ENCODE assay signal across 17 mouse cellular contexts in the genomic region with DNA sequence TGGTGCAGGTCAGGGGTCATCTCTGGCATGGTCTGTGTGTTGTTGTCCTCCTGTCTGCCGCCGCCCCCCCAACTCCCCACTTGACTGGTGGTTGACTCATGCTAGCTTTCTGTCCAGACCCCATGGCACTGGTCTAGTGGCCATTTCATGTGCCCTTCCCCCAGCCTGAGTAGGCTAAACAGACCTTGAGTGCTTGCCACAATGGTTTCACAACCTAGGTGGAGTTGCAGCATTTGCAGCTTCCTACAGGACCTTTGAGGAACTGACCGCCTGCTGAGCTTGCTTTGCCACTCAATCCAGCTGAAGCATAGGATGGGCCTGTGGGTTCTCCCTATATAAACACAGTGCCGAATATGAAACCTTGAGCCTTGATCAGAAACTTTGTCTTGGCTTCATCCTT. TPM values are rescaled to one million over a fixed set of nuclear protein-coding genes. Genes with fewer than 3 reads are reported as not detected.
A peak's percentile ranks its signal among the peaks of the same experiment; 100 is the strongest.
DNase-seq lines count a peak whose midpoint lies in the region; ATAC-seq and TF ChIP-seq lines count a peak whose summit lies in the region.
"Had no signal": no experiment of that assay in that cellular context is flagged by ENCODE, and none has a peak within 500 bp of the region (broad histone marks: within the 10 kb centered on the region; RNA-seq: fewer than 3 reads in every experiment).

No protein-coding gene starts in this region.

- TF ChIP-seq CTCF in liver, postnatal 0 days (IDR thresholded peaks at IDR 0.05; ENCODE audit: low read depth): 0 out of 2 replicates have a peak, but pooled peaks have one; percentile 3

- 0 out of 2 replicates have a peak, but pooled peaks cover 2% of the 10 kb centered on the region for H3K9me3 ChIP-seq in hindbrain, embryonic 12.5 days (replicated peaks)
- H3K9me3 ChIP-seq in hindbrain, embryonic 13.5 days: no peaks in the 10 kb centered on the region
- H3K9me3 ChIP-seq in liver, postnatal 0 days (ENCODE audit: low read length): no peaks in the 10 kb centered on the region
- H3K9me3 ChIP-seq: embryonic facial prominence, embryonic 15.5 days; heart, embryonic 15.5 days; intestine, embryonic 15.5 days; limb, embryonic 13.5 days; neural tube, embryonic 15.5 days had no signal

- peaks cover 26% of the 10 kb centered on the region for H3K36me3 ChIP-seq in hindbrain, embryonic 12.5 days
- peaks cover 30% of the 10 kb centered on the region for H3K36me3 ChIP-seq in hindbrain, embryonic 13.5 days
- H3K36me3 ChIP-seq in liver, postnatal 0 days (replicated peaks; ENCODE audit: insufficient read depth, low read length): 0 out of 2 replicates have a peak, but pooled peaks cover 6% of the 10 kb centered on the region

- H3K9ac ChIP-seq in hindbrain, embryonic 12.5 days: no peak overlapping the region
- no peak overlapping the region for H3K9ac ChIP-seq in hindbrain, embryonic 13.5 days
- H3K9ac ChIP-seq in liver, postnatal 0 days (replicated peaks): no peak overlapping the region
- H3K9ac ChIP-seq: embryonic facial prominence, embryonic 15.5 days; heart, embryonic 15.5 days; intestine, embryonic 15.5 days; limb, embryonic 13.5 days; neural tube, embryonic 15.5 days had no signal

- WGBS in hindbrain, embryonic 12.5 days: 94% methylated on average over 4 of the region's 4 CpGs
- over 99% methylated on average over 4 of the region's 4 CpGs for WGBS in hindbrain, embryonic 13.5 days
- 76% methylated on average over 4 of the region's 4 CpGs for WGBS in liver, postnatal 0 days (ENCODE audit: insufficient replicate concordance)

- DNase-seq in adrenal gland, postnatal 14 days: peak; percentile 67
- DNase-seq in liver, postnatal 0 days: peak; percentile 54
- no peak for DNase-seq in thymus, postnatal 0 days (ENCODE audit: low spot score)
- no peak for DNase-seq in left cerebral cortex, adult 9 months (ENCODE audit: low spot score in 2 of 2)
- no peak for DNase-seq in Muller cell, postnatal 12 days (ENCODE audit: inconsistent ontology term)
- DNase-seq: cerebellum, adult 2 months; retina, postnatal 1 day had no signal

- no peak for TF ChIP-seq EP300 in liver, postnatal 0 days (IDR thresholded peaks at IDR 0.05; ENCODE audit: low read depth)

- 0 out of 2 replicates have a peak, but pooled peaks have one; percentile 4 for ATAC-seq in hindbrain, embryonic 12.5 days (ENCODE audit: low FRiP score)
- no peak for ATAC-seq in hindbrain, embryonic 13.5 days (ENCODE audit: low FRiP score)
- ATAC-seq in liver, postnatal 0 days: peak; percentile 66
- 0 out of 2 replicates have a peak, but pooled peaks have one; percentile 35 for ATAC-seq in monocyte, adult 5-6 weeks (replicated peaks; ENCODE audit: insufficient number of reproducible peaks, low FRiP score, low TSS enrichment, poor library complexity, severe bottlenecking)
- ATAC-seq: intestine, embryonic 15.5 days had no signal

- no peak overlapping the region for H3K4me3 ChIP-seq in hindbrain, embryonic 12.5 days
- no peak overlapping the region for H3K4me3 ChIP-seq in hindbrain, embryonic 13.5 days
- H3K4me3 ChIP-seq in liver, postnatal 0 days (ENCODE audit: low read depth, low read length): no peak overlapping the region
- H3K4me3 ChIP-seq: embryonic facial prominence, embryonic 15.5 days; heart, embryonic 15.5 days; intestine, embryonic 15.5 days; layer of hippocampus, adult 2 months; limb, embryonic 13.5 days; neural tube, embryonic 15.5 days had no signal

- no peaks in the 10 kb centered on the region for H3K27me3 ChIP-seq in hindbrain, embryonic 12.5 days
- no peaks in the 10 kb centered on the region for H3K27me3 ChIP-seq in hindbrain, embryonic 13.5 days
- H3K27me3 ChIP-seq in liver, postnatal 0 days (ENCODE audit: insufficient read depth, low read length): no peaks in the 10 kb centered on the region
- H3K27me3 ChIP-seq: embryonic facial prominence, embryonic 15.5 days; heart, embryonic 15.5 days; intestine, embryonic 15.5 days; limb, embryonic 13.5 days; neural tube, embryonic 15.5 days had no signal

- H3K27ac ChIP-seq in hindbrain, embryonic 12.5 days: no peak overlapping the region
- H3K27ac ChIP-seq in hindbrain, embryonic 13.5 days: no peak overlapping the region
- 0 out of 2 replicates have a peak overlapping the region, but pooled peaks have one; percentile 3 for H3K27ac ChIP-seq in liver, postnatal 0 days (ENCODE audit: low read depth)
- H3K27ac ChIP-seq: embryonic facial prominence, embryonic 15.5 days; heart, embryonic 15.5 days; intestine, embryonic 15.5 days; layer of hippocampus, adult 2 months; limb, embryonic 13.5 days; neural tube, embryonic 15.5 days; stomach, postnatal 0 days had no signal

- no peaks in the 10 kb centered on the region for H3K4me1 ChIP-seq in hindbrain, embryonic 12.5 days
- H3K4me1 ChIP-seq in hindbrain, embryonic 13.5 days (replicated peaks): 0 out of 2 replicates have a peak, but pooled peaks cover 6% of the 10 kb centered on the region
- H3K4me1 ChIP-seq in liver, postnatal 0 days (ENCODE audit: insufficient read depth): peaks cover 6% of the 10 kb centered on the region
- H3K4me1 ChIP-seq: embryonic facial prominence, embryonic 15.5 days; intestine, embryonic 15.5 days; limb, embryonic 13.5 days; neural tube, embryonic 15.5 days had no signal

- no peak overlapping the region for H3K4me2 ChIP-seq in hindbrain, embryonic 12.5 days (replicated peaks)
- H3K4me2 ChIP-seq in hindbrain, embryonic 13.5 days: no peak overlapping the region
- no peak overlapping the region for H3K4me2 ChIP-seq in liver, postnatal 0 days (ENCODE audit: low read depth, low read length)
- H3K4me2 ChIP-seq: embryonic facial prominence, embryonic 15.5 days; heart, embryonic 15.5 days; intestine, embryonic 15.5 days; limb, embryonic 13.5 days; neural tube, embryonic 15.5 days had no signal

RNA-seq across cellular contexts. Expression of a gene that starts 15.0 kb away (rescaled TPM):
- 39.7 and 40.5 TPM in 2 replicates for polyA plus RNA-seq in hindbrain, embryonic 12.5 days (2016; fragmentation: Nextera tagmentation; extraction: Ambion mirVana)
- 34.3 and 35.7 TPM in 2 replicates for polyA plus RNA-seq in hindbrain, embryonic 13.5 days (2015; fragmentation: Nextera tagmentation; extraction: Ambion mirVana)
- 75.3 and 83.3 TPM in 2 replicates for total RNA-seq in adrenal gland, postnatal 14 days (2021)
- polyA plus RNA-seq in liver, postnatal 0 days (2015; fragmentation: Nextera tagmentation; extraction: Ambion mirVana): 24.3 and 25.4 TPM in 2 replicates
- total RNA-seq in monocyte, adult 5-6 weeks (2017): 46.3 to 66.8 TPM (median 50.0 TPM) in 3 replicates
- polyA plus RNA-seq in thymus, postnatal 0 days (2015; fragmentation: Nextera tagmentation; extraction: Ambion mirVana): 61.4 and 67.9 TPM in 2 replicates

Comparison
In these comparisons a context has a peak if more than half of its experiments do, and no peak if none do; other contexts are left out.
1. DNase-seq: peak in adrenal gland, postnatal 14 days (single experiment) and liver, postnatal 0 days (single experiment); none in thymus, postnatal 0 days (single experiment), left cerebral cortex, adult 9 months (0 of 2) and Muller cell, postnatal 12 days (single experiment).